Mouse (Mus musculus) liver, adult 2 months (tissue): ENCODE measurements around the gene Egfr.

Experiments used
- CTCF ChIP-seq: fragments of 200-500 bp; IDR thresholded peaks from 2 replicates; pipeline ENCODE4 v1.5.1; 2011; ENCODE audit warnings: low read depth, low read length, control low read depth
- POLR2A ChIP-seq: fragments of 200-500 bp; IDR thresholded peaks from 2 replicates; pipeline ENCODE4 v1.6.1; 2011; ENCODE audit warnings: low read length, control low read depth; ENCODE audit not compliant: insufficient read depth; ENCODE audit errors: extremely low read depth

GRCm38 (mm10) chr11:16813298-16813697, 61.3 kb downstream of the Egfr start:
- TF ChIP-seq CTCF (no peak), POLR2A (no peak)
